In the genomic region with DNA sequence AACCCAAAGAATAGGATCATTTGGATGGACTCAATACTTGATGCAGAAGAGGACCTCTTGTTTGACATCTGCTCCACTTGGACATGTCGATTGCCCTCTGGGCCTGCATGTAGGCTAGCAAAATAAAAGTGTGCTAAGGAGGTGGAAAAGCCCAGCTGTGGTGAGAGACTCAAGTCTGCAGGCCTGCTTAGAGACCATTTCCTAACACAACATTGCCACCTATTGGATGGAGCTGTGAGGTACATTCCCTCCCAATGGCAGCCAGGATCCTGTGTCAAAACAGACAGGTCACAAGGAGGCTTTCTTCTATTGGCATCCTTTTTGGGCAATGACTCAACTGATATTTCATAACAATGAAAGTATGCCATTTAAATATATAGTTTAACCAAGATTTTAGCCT, we compare ENCODE assay signal across 9 mouse cellular contexts. TPM values are rescaled to one million over a fixed set of nuclear protein-coding genes. Genes with fewer than 3 reads are reported as not detected.
DNase-seq lines count a peak whose midpoint lies in the region; TF ChIP-seq lines count a peak whose summit lies in the region.
"Had no signal": no experiment of that assay in that cellular context is flagged by ENCODE, and none has a peak within 500 bp of the region (broad histone marks: within the 10 kb centered on the region; RNA-seq: fewer than 3 reads in every experiment).

No protein-coding gene starts in this region.

- no peak for TF ChIP-seq EP300 in CH12.LX (IDR thresholded peaks at IDR 0.05; ENCODE audit: low read length)

- no peak overlapping the region for H3K4me3 ChIP-seq in CH12.LX (replicated peaks in 1 of 3; ENCODE audit: low read depth in 2 of 3, low read length in 2 of 3, poor library complexity in 1 of 3)
- no peak overlapping the region for H3K4me3 ChIP-seq in liver, adult 2 months (ENCODE audit: insufficient read depth, low read depth, low read length)
- H3K4me3 ChIP-seq: limb, embryonic 12.5 days had no signal

- H3K36me3 ChIP-seq in CH12.LX (replicated peaks in 1 of 2; ENCODE audit: control insufficient read depth in 1 of 2, insufficient read depth in 1 of 2, low read length in 1 of 2): peaks cover 17 to 50% of the 10 kb centered on the region in 2 experiments
- no peaks in the 10 kb centered on the region for H3K36me3 ChIP-seq in liver, adult 2 months (ENCODE audit: control insufficient read depth, insufficient read depth, low read length)

- peak; percentile 95 for TF ChIP-seq RAD21 in CH12.LX (IDR thresholded peaks at IDR 0.05; ENCODE audit: low read depth, low read length)

- H3K27ac ChIP-seq in CH12.LX (ENCODE audit: insufficient read depth, low read depth): no peak overlapping the region
- no peak overlapping the region for H3K27ac ChIP-seq in liver, adult 2 months (replicated peaks; ENCODE audit: insufficient read depth, low read depth, low read length)
- H3K27ac ChIP-seq: limb, embryonic 12.5 days had no signal

- intact Hi-C loops in gastrocnemius, postnatal 36 days (cut with DNase I): loop anchor here (2.0 to 10.0 kb wide), 3 partner anchors 73 to 203 kb away; partner anchors contain the start of genes Lpxn and Zfp91

- H3K9me3 ChIP-seq in CH12.LX (replicated peaks; ENCODE audit: low read length): no peaks in the 10 kb centered on the region
- H3K9me3 ChIP-seq: limb, embryonic 12.5 days had no signal

- WGBS in liver, adult 2 months: 4% methylated on average over 1 of the region's 1 CpGs

- H3K9ac ChIP-seq in CH12.LX (ENCODE audit: insufficient read depth, low read depth): no peak overlapping the region
- no peak overlapping the region for H3K9ac ChIP-seq in liver, adult 2 months (ENCODE audit: low read depth, low read length)
- H3K9ac ChIP-seq: limb, embryonic 12.5 days had no signal

- H3K79me2 ChIP-seq in CH12.LX (replicated peaks; ENCODE audit: control insufficient read depth, extremely low read depth, insufficient read depth, poor library complexity, severe bottlenecking): peaks cover under 1% of the 10 kb centered on the region; the same call in 1 of the 2 replicates
- H3K79me2 ChIP-seq in liver, adult 2 months (ENCODE audit: control insufficient read depth, insufficient read depth, low read length): no peaks in the 10 kb centered on the region; the same call in 1 of the 2 replicates

- DNase-seq in CH12.LX (ENCODE audit: extremely low read depth): peak; percentile 85
- DNase-seq in adrenal gland, adult 8-10 months: peak; percentile 38
- DNase-seq in embryo, embryonic 9.5 days (ENCODE audit: extremely low spot score): peak; percentile 62
- peak; percentile 30 to 45 for DNase-seq in gastrocnemius, postnatal 36 days
- DNase-seq in kidney, postnatal 10 days: peak; percentile 77
- peak; percentile 66 for DNase-seq in liver, adult 2 months (ENCODE audit: extremely low read depth, low read depth, low spot score)
- DNase-seq in neural tube, embryonic 10.5 days (ENCODE audit: extremely low spot score, low spot score): peak; percentile 35
- DNase-seq in thymus, adult 18-20 months: peak; percentile 28 to 62

- 0 out of 2 replicates have a peak, but pooled peaks have one; percentile 1 for TF ChIP-seq POLR2A in CH12.LX (IDR thresholded peaks at IDR 0.05; ENCODE audit: low read depth, low read length)
- TF ChIP-seq POLR2A in liver, adult 2 months (IDR thresholded peaks at IDR 0.05; ENCODE audit: extremely low read depth, insufficient read depth, low read length): no peak

- TF ChIP-seq CTCF in CH12.LX (conservative IDR thresholded peaks at IDR 0.05 in 1 of 2, IDR thresholded peaks at IDR 0.05 in 1 of 2; ENCODE audit: low read depth in 2 of 2, low read length in 2 of 2): peak; percentile 54 to 97
- TF ChIP-seq CTCF in liver, adult 2 months (IDR thresholded peaks at IDR 0.05; ENCODE audit: low read depth, low read length): peak; percentile 78

- no peak overlapping the region for H3K4me2 ChIP-seq in CH12.LX (ENCODE audit: insufficient read depth, low read depth, poor library complexity, severe bottlenecking)
- H3K4me2 ChIP-seq: limb, embryonic 12.5 days had no signal

- dilution Hi-C loops in CH12.LX (cut with MboI; ENCODE audit: extremely low pct_ligation_motif_present, extremely low pct_unique_long_range_greater_than_20kb, low sequenced_read_pairs): no loop called here

- H3K4me1 ChIP-seq in CH12.LX (ENCODE audit: control insufficient read depth in 1 of 2, insufficient read depth in 2 of 2): peaks cover 4 to 23% of the 10 kb centered on the region in 2 experiments
- no peaks in the 10 kb centered on the region for H3K4me1 ChIP-seq in liver, adult 2 months (ENCODE audit: control insufficient read depth, insufficient read depth, low read length)

- H3K27me3 ChIP-seq in CH12.LX (replicated peaks): no peaks in the 10 kb centered on the region
- H3K27me3 ChIP-seq in liver, adult 2 months (ENCODE audit: control insufficient read depth, insufficient read depth, low read length): no peaks in the 10 kb centered on the region

- in situ Hi-C loops in CH12.LX (cut with MboI; ENCODE audit: low pct_ligation_motif_present, low pct_unique_long_range_greater_than_20kb, low sequenced_read_pairs): loop anchor here (5.0 kb wide), 1 partner anchor 60 kb away; no protein-coding TSS in a partner anchor

TF ChIP-seq in CH12.LX, 34 proteins besides CTCF, POLR2A, EP300 and RAD21:
- TF ChIP-seq ZMIZ1 (IDR thresholded peaks at IDR 0.05; ENCODE audit: low read depth, low read length) (no peak), KAT2A (IDR thresholded peaks at IDR 0.05; ENCODE audit: insufficient replicate concordance, low read length) (no peak), ZNF384 (IDR thresholded peaks at IDR 0.05; ENCODE audit: low read depth, low read length) (no peak), UBTF (IDR thresholded peaks at IDR 0.05; ENCODE audit: low read depth, low read length) (no peak), SMC3 (IDR thresholded peaks at IDR 0.05; ENCODE audit: low read depth, low read length) (peak; percentile 95), MXI1 (IDR thresholded peaks at IDR 0.05; ENCODE audit: low read depth, low read length) (no peak), MYC (IDR thresholded peaks at IDR 0.05; ENCODE audit: low read depth, low read length) (no peak), MAX (IDR thresholded peaks at IDR 0.05; ENCODE audit: low read length) (no peak), BHLHE40 (IDR thresholded peaks at IDR 0.05; ENCODE audit: low read depth, low read length) (no peak), NELFE (IDR thresholded peaks at IDR 0.05; ENCODE audit: low read depth, low read length) (no peak), POLR2AphosphoS2 (IDR thresholded peaks at IDR 0.05; ENCODE audit: low read depth, low read length) (no peak), ZC3H11A (IDR thresholded peaks at IDR 0.05; ENCODE audit: low read depth, low read length) (peak; percentile 50; the same call in 1 of the 2 replicates)

RNA-seq across cellular contexts. Expression of gene Gm4952, which starts 7.9 kb away (rescaled TPM):
- total RNA-seq in CH12.LX (2012; rRNA removed) (0.13 and 0.17 TPM in 2 replicates), CH12.LX (2014; rRNA removed) (0.26 TPM in 1 of 2 replicates, not detected in the other)
- not detected in 2 replicates for polyA plus RNA-seq in CH12.LX (2012; ENCODE audit: insufficient read length, low read depth)
- total RNA-seq in adrenal gland, adult 8-10 months (2022): under 1 TPM in 1 of 4 experiments, not detected in 3; 0.16 TPM
- total RNA-seq in gastrocnemius, postnatal 36 days (2021): not detected
- total RNA-seq in liver, adult 2 months (2014; rRNA removed): 91.4 and 132 TPM in 2 replicates
- polyA plus RNA-seq in liver, adult 2 months (2012; rRNA removed): 41.7 and 68.7 TPM in 2 replicates
- polyA plus RNA-seq: limb, embryonic 12.5 days had no signal

RNA-seq across cellular contexts. Expression of gene Glyat, which starts 41.2 kb away (rescaled TPM):
- total RNA-seq in CH12.LX (2012; rRNA removed) (not detected in 2 replicates), CH12.LX (2014; rRNA removed) (not detected in 2 replicates)
- polyA plus RNA-seq in CH12.LX (2012; ENCODE audit: insufficient read length, low read depth): not detected in 2 replicates
- not detected for total RNA-seq in adrenal gland, adult 8-10 months (2022)
- not detected for total RNA-seq in gastrocnemius, postnatal 36 days (2021)
- total RNA-seq in liver, adult 2 months (2014; rRNA removed): 233 and 277 TPM in 2 replicates
- polyA plus RNA-seq in liver, adult 2 months (2012; rRNA removed): 54.6 and 56.1 TPM in 2 replicates
- polyA plus RNA-seq: limb, embryonic 12.5 days had no signal

RNA-seq across cellular contexts. Expression of gene Fam111a, which starts 46.4 kb away (rescaled TPM):
- total RNA-seq in CH12.LX (2012; rRNA removed) (47.6 and 53.6 TPM in 2 replicates), CH12.LX (2014; rRNA removed) (92.6 and 110 TPM in 2 replicates)
- 102 and 103 TPM in 2 replicates for polyA plus RNA-seq in CH12.LX (2012; ENCODE audit: insufficient read length, low read depth)
- total RNA-seq in adrenal gland, adult 8-10 months (2022): 1 to 10 TPM; 2.2 to 5.5 (median 4.6) TPM
- total RNA-seq in gastrocnemius, postnatal 36 days (2021): 1 to 10 TPM; 1.9 to 2.1 TPM
- total RNA-seq in liver, adult 2 months (2014; rRNA removed): 2.3 and 2.4 TPM in 2 replicates
- 0.12 and 0.24 TPM in 2 replicates for polyA plus RNA-seq in liver, adult 2 months (2012; rRNA removed)

Comparison
In these comparisons a context has a peak if more than half of its experiments do, and no peak if none do; other contexts are left out.
1. DNase-seq: peak in every context shown above with its lines; median percentile 85 in CH12.LX; 77 in kidney, postnatal 10 days; 66 in liver, adult 2 months; 62 in embryo, embryonic 9.5 days; 45 in thymus, adult 18-20 months; 38 in adrenal gland, adult 8-10 months; 38 in gastrocnemius, postnatal 36 days; 35 in neural tube, embryonic 10.5 days.
2. RNA of gene Gm4952, which starts 7.9 kb away (total RNA-seq): 91.4 to 132 TPM in liver, adult 2 months; 0.13 to 0.26 TPM in CH12.LX, 0.16 TPM in adrenal gland, adult 8-10 months and not detected in gastrocnemius, postnatal 36 days; every median in the first group is over 10 times any median in the second.
3. RNA of gene Glyat, which starts 41.2 kb away (total RNA-seq): 233 to 277 TPM in liver, adult 2 months; not detected in gastrocnemius, postnatal 36 days, not detected in CH12.LX and not detected in adrenal gland, adult 8-10 months; every median in the first group is over 100 times any median in the second.
4. RNA of gene Fam111a, which starts 46.4 kb away (total RNA-seq): 47.6 to 110 TPM in CH12.LX; 2.2 to 5.5 TPM in adrenal gland, adult 8-10 months, 2.3 to 2.4 TPM in liver, adult 2 months and 1.9 to 2.1 TPM in gastrocnemius, postnatal 36 days; every median in the first group is over 4 times any median in the second.